10 mouse cellular contexts compared by ENCODE assay signal in genomic region chr5:112317328-112317727, GRCm38 (mm10). TPM values are rescaled to one million over a fixed set of nuclear protein-coding genes. Genes with fewer than 3 reads are reported as not detected.
A peak's percentile ranks its signal among the peaks of the same experiment; 100 is the strongest.
DNase-seq lines count a peak whose midpoint lies in the region; ATAC-seq and TF ChIP-seq lines count a peak whose summit lies in the region.
"Had no signal": no experiment of that assay in that cellular context is flagged by ENCODE, and none has a peak within 500 bp of the region (broad histone marks: within the 10 kb centered on the region; RNA-seq: fewer than 3 reads in every experiment).

No protein-coding gene starts in this region.

- peak; percentile 33; the same call in 1 of the 2 replicates for TF ChIP-seq EP300 in lung, postnatal 0 days (IDR thresholded peaks at IDR 0.05)

- H3K9ac ChIP-seq in lung, postnatal 0 days (replicated peaks; ENCODE audit: low read depth) = no peak overlapping the region
- H3K9ac ChIP-seq: forebrain, embryonic 12.5 days had no signal

- DNase-seq in adrenal gland, postnatal 14 days = peak; percentile 59
- DNase-seq in adrenal gland, postnatal 4 days (ENCODE audit: low spot score in 2 of 2) = no peak
- DNase-seq in heart, postnatal 10 days = peak; percentile 57 to 61
- peak; percentile 78 for DNase-seq in lung, postnatal 0 days (ENCODE audit: low spot score)
- no peak for DNase-seq in layer of hippocampus, adult 11-12 months (ENCODE audit: low spot score)
- DNase-seq in spleen, postnatal 10 days (ENCODE audit: low spot score in 2 of 2) = no peak
- DNase-seq: layer of hippocampus, adult 9-11 months had no signal

- H3K36me3 ChIP-seq in lung, postnatal 0 days (ENCODE audit: insufficient read depth, low read length) = 0 out of 2 replicates have a peak, but pooled peaks cover 18% of the 10 kb centered on the region

- H3K27me3 ChIP-seq in lung, postnatal 0 days (replicated peaks; ENCODE audit: insufficient read depth, low read length) = no peaks in the 10 kb centered on the region
- H3K27me3 ChIP-seq: forebrain, embryonic 12.5 days had no signal

- H3K4me3 ChIP-seq in lung, postnatal 0 days (ENCODE audit: low read depth, low read length) = no peak overlapping the region
- H3K4me3 ChIP-seq: forebrain, embryonic 12.5 days had no signal

- H3K9me3 ChIP-seq in lung, postnatal 0 days (ENCODE audit: low read length) = no peaks in the 10 kb centered on the region
- H3K9me3 ChIP-seq: forebrain, embryonic 12.5 days had no signal

- no peaks in the 10 kb centered on the region for H3K4me1 ChIP-seq in lung, postnatal 0 days (ENCODE audit: insufficient read depth, low read depth, low read length)

- 0 out of 2 replicates have a peak overlapping the region, but pooled peaks have one; percentile 7 for H3K27ac ChIP-seq in lung, postnatal 0 days (ENCODE audit: low read length)
- H3K27ac ChIP-seq: forebrain, embryonic 12.5 days had no signal

- peak; percentile 33; the same call in 1 of the 2 replicates for ATAC-seq in granulocyte monocyte progenitor cell, adult 5-6 weeks (replicated peaks; ENCODE audit: poor library complexity, severe bottlenecking)
- ATAC-seq in lung, postnatal 0 days = peak; percentile 94
- ATAC-seq in inflammation-experienced regulatory T-cells, adult 6 months = no peak

- WGBS in lung, postnatal 0 days = 32% methylated on average over 5 of the region's 5 CpGs

- intact Hi-C loops in heart, postnatal 10 days (cut with DNase I) = loop anchor here (2.0 kb wide), 1 partner anchor 17 kb away; no protein-coding TSS in a partner anchor

- TF ChIP-seq CTCF in lung, postnatal 0 days (IDR thresholded peaks at IDR 0.05) = no peak

- no peak overlapping the region for H3K4me2 ChIP-seq in lung, postnatal 0 days (replicated peaks; ENCODE audit: low read depth, low read length)
- H3K4me2 ChIP-seq: forebrain, embryonic 12.5 days had no signal

RNA-seq across cellular contexts. Expression of gene Tfip11, which starts 8.8 kb away (rescaled TPM):
- total RNA-seq in adrenal gland, postnatal 14 days (2021) = 33.0 and 35.2 TPM in 2 replicates
- total RNA-seq in adrenal gland, postnatal 4 days (2021) = 10 to 100 TPM; 35.9 to 43.0 TPM
- total RNA-seq in granulocyte monocyte progenitor cell, adult 5-6 weeks (2014; fragmentation: Nextera tagmentation) = 20.1 and 32.4 TPM in 2 replicates
- total RNA-seq in granulocyte monocyte progenitor cell, adult 5-6 weeks (2017) = 13.6 and 16.6 TPM in 2 replicates
- 10 to 100 TPM; 19.2 to 22.0 TPM for total RNA-seq in heart, postnatal 10 days (2021)
- polyA plus RNA-seq in lung, postnatal 0 days (2015; fragmentation: Nextera tagmentation; extraction: Ambion mirVana) = 16.0 and 16.7 TPM in 2 replicates
- polyA plus RNA-seq in inflammation-experienced regulatory T-cells, adult 6 months (2017; shearing (Covaris generic)) = 10 to 100 TPM; 14.7 to 26.1 (median 15.3) TPM

RNA-seq across cellular contexts. Expression of gene Srrd, which starts 25.5 kb away (rescaled TPM):
- 23.7 and 41.2 TPM in 2 replicates for total RNA-seq in adrenal gland, postnatal 14 days (2021)
- 10 to 100 TPM; 21.4 to 28.4 TPM for total RNA-seq in adrenal gland, postnatal 4 days (2021)
- 40.5 and 47.7 TPM in 2 replicates for total RNA-seq in granulocyte monocyte progenitor cell, adult 5-6 weeks (2014; fragmentation: Nextera tagmentation)
- 15.6 and 17.6 TPM in 2 replicates for total RNA-seq in granulocyte monocyte progenitor cell, adult 5-6 weeks (2017)
- total RNA-seq in heart, postnatal 10 days (2021) = 10 to 100 TPM; 10.2 to 12.5 TPM
- 21.3 and 21.9 TPM in 2 replicates for polyA plus RNA-seq in lung, postnatal 0 days (2015; fragmentation: Nextera tagmentation; extraction: Ambion mirVana)
- polyA plus RNA-seq in inflammation-experienced regulatory T-cells, adult 6 months (2017; shearing (Covaris generic)) = 1 to 10 TPM; 2.9 to 4.8 (median 4.4) TPM

RNA-seq across cellular contexts. Expression of gene Hps4, which starts 25.6 kb away (rescaled TPM):
- 27.7 and 40.5 TPM in 2 replicates for total RNA-seq in adrenal gland, postnatal 14 days (2021)
- total RNA-seq in adrenal gland, postnatal 4 days (2021) = 10 to 100 TPM; 32.8 to 37.2 TPM
- total RNA-seq in granulocyte monocyte progenitor cell, adult 5-6 weeks (2014; fragmentation: Nextera tagmentation) = 16.4 and 32.1 TPM in 2 replicates
- 10.5 and 13.6 TPM in 2 replicates for total RNA-seq in granulocyte monocyte progenitor cell, adult 5-6 weeks (2017)
- total RNA-seq in heart, postnatal 10 days (2021) = 10 to 100 TPM; 11.5 to 12.8 TPM
- polyA plus RNA-seq in lung, postnatal 0 days (2015; fragmentation: Nextera tagmentation; extraction: Ambion mirVana) = 19.7 and 22.1 TPM in 2 replicates
- 10 to 100 TPM; 13.9 to 19.0 (median 16.4) TPM for polyA plus RNA-seq in inflammation-experienced regulatory T-cells, adult 6 months (2017; shearing (Covaris generic))

RNA-seq across cellular contexts. Expression of gene Gm6583, which starts 38.5 kb away (rescaled TPM):
- not detected in 2 replicates for total RNA-seq in adrenal gland, postnatal 14 days (2021)
- under 1 TPM in 1 of 2 experiments, not detected in 1; 0.23 TPM for total RNA-seq in adrenal gland, postnatal 4 days (2021)
- not detected in 2 replicates for total RNA-seq in granulocyte monocyte progenitor cell, adult 5-6 weeks (2014; fragmentation: Nextera tagmentation)
- not detected in 2 replicates for total RNA-seq in granulocyte monocyte progenitor cell, adult 5-6 weeks (2017)
- under 1 TPM; 0.10 to 0.19 TPM for total RNA-seq in heart, postnatal 10 days (2021)
- 0.25 and 0.31 TPM in 2 replicates for polyA plus RNA-seq in lung, postnatal 0 days (2015; fragmentation: Nextera tagmentation; extraction: Ambion mirVana)
- polyA plus RNA-seq in inflammation-experienced regulatory T-cells, adult 6 months (2017; shearing (Covaris generic)) = under 1 TPM in 1 of 3 experiments, not detected in 2; 0.25 TPM

RNA-seq across cellular contexts. Expression of gene Tpst2, which starts 40.8 kb away (rescaled TPM):
- total RNA-seq in adrenal gland, postnatal 14 days (2021) = 161 and 186 TPM in 2 replicates
- 100 to 1,000 TPM; 135 to 140 TPM for total RNA-seq in adrenal gland, postnatal 4 days (2021)
- 28.7 and 43.9 TPM in 2 replicates for total RNA-seq in granulocyte monocyte progenitor cell, adult 5-6 weeks (2014; fragmentation: Nextera tagmentation)
- total RNA-seq in granulocyte monocyte progenitor cell, adult 5-6 weeks (2017) = 25.3 and 36.5 TPM in 2 replicates
- total RNA-seq in heart, postnatal 10 days (2021) = 10 to 100 TPM; 48.3 to 61.0 TPM
- polyA plus RNA-seq in lung, postnatal 0 days (2015; fragmentation: Nextera tagmentation; extraction: Ambion mirVana) = 96.8 and 106 TPM in 2 replicates
- polyA plus RNA-seq in inflammation-experienced regulatory T-cells, adult 6 months (2017; shearing (Covaris generic)) = 100 to 1,000 TPM in 1 of 3 experiments, 10 to 100 TPM in 2; 59.1 to 111 (median 64.1) TPM

Comparison
In these comparisons a context has a peak if more than half of its experiments do, and no peak if none do; other contexts are left out.
1. DNase-seq: peak in adrenal gland, postnatal 14 days (single experiment), heart, postnatal 10 days (2 of 2) and lung, postnatal 0 days (single experiment); none in adrenal gland, postnatal 4 days (0 of 2), layer of hippocampus, adult 11-12 months (single experiment) and spleen, postnatal 10 days (0 of 2).